Mouse (Mus musculus) liver, adult 2 months (tissue): ENCODE measurements around the gene 9130023H24Rik.

Experiments
- CTCF ChIP-seq: fragments of 200-500 bp; IDR thresholded peaks from 2 replicates; pipeline ENCODE4 v1.5.1; 2011; ENCODE audit warnings: low read depth, low read length, control low read depth
- POLR2A ChIP-seq: fragments of 200-500 bp; IDR thresholded peaks from 2 replicates; pipeline ENCODE4 v1.6.1; 2011; ENCODE audit warnings: low read length, control low read depth; ENCODE audit not compliant: insufficient read depth; ENCODE audit errors: extremely low read depth

GRCm38 (mm10) chr7:128267391-128267790 lies 29.6 kb upstream of the 9130023H24Rik start:
- no peak for TF ChIP-seq CTCF
- TF ChIP-seq POLR2A = no peak
